Mouse (Mus musculus): ENCODE data around the gene Urah.

Urah gene

GRCm38 (mm10) chr7:140834968-140835757 is at the start of gene Urah:
Urah (plus strand) TSS chr7:140835018.
- in situ Hi-C loops (cut with MboI; ENCODE audit: unreplicated experiment in 2 of 2): loop anchor here (10.0 to 25.0 kb wide), 2 partner anchors 750 to 827 kb away; partner anchors contain the start of genes Caly (in 1 of the 2) and Muc6 (in 1 of the 2)

GRCm38 (mm10) chr7:140787406-140788052 is 47.3 kb upstream of the Urah start, which contains the start of gene Syce1:
Syce1 (minus strand) TSS chr7:140787852.
- in situ Hi-C loops (cut with MboI; ENCODE audit: unreplicated experiment in 2 of 2): loop anchor here (25.0 kb wide), 2 partner anchors 625 to 825 kb away; partner anchors contain the start of genes Olfr522 (in 1 of the 2), Olfr523 (in 1 of the 2) and Sprn (in 1 of the 2)

- in situ Hi-C loops (cut with MboI; ENCODE audit: unreplicated experiment in 2 of 2): loop anchor here (25.0 kb wide), 2 partner anchors 626 to 826 kb away; partner anchors contain the start of genes Olfr522 (in 1 of the 2), Olfr523 (in 1 of the 2) and Sprn (in 1 of the 2)
These were observed 46.8 kb upstream of the Urah start for GRCm38 (mm10) chr7:140788053-140788435.

GRCm38 (mm10) chr7:140793541-140793940 is 41.3 kb upstream of the Urah start:
- in situ Hi-C loops (cut with MboI; ENCODE audit: unreplicated experiment in 2 of 2): loop anchor here (25.0 kb wide), 2 partner anchors 631 to 831 kb away; partner anchors contain the start of genes Olfr522 (in 1 of the 2), Olfr523 (in 1 of the 2) and Sprn (in 1 of the 2)

- in situ Hi-C loops (cut with MboI; ENCODE audit: unreplicated experiment in 2 of 2): loop anchor here (25.0 kb wide), 2 partner anchors 635 to 835 kb away; partner anchors contain the start of genes Olfr522 (in 1 of the 2), Olfr523 (in 1 of the 2) and Sprn (in 1 of the 2)
These were observed 37.2 kb upstream of the Urah start for GRCm38 (mm10) chr7:140797619-140798018.

- in situ Hi-C loops (cut with MboI; ENCODE audit: unreplicated experiment in 2 of 2): loop anchor here (25.0 kb wide), 2 partner anchors 636 to 836 kb away; partner anchors contain the start of genes Olfr522 (in 1 of the 2), Olfr523 (in 1 of the 2) and Sprn (in 1 of the 2)
These were observed 36.6 kb upstream of the Urah start for GRCm38 (mm10) chr7:140798212-140798611.

GRCm38 (mm10) chr7:140802629-140803028 is 32.2 kb upstream of the Urah start:
- in situ Hi-C loops (cut with MboI; ENCODE audit: unreplicated experiment in 2 of 2): no loop called here

DNA sequence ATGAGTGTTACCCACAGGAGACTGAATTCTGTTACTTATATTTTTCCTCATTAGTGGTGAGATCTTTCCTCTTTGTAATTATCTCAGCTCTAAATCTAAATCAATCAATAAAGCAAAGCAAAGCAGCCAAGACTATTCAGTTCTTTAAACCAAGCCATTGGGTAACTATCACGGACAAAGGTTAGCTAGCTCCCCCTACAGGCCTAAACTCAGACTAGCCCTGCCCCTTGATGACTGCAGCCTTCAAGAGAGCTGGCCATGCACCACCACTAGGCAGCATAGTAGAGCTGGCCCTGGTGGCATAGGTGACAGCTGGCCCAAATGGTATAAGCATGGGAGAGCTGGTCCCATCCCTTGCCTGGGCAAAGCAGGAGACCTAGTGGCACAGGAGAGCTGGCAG is 29.1 kb upstream of the Urah start:
- in situ Hi-C loops (cut with MboI; ENCODE audit: unreplicated experiment in 2 of 2): no loop called here

DNA sequence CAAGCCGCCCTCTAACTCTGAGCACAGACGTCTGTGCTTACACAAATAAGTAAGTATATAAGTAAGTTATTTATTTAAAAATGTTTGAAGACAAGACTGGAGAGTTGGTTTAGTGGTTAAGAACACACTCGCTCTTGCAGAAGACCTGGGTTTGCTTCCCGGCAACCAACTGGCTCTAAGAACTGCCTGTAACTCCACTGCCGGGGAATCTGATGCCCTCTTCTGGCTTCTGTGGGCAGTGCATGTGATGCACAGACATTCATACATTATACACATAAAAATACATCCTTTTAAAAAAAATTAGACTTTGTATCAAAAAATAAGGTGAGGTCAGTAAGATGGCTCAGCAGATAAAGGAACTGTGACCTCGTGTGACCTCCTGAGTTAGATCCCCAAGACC is 24.3 kb upstream of the Urah start:
- in situ Hi-C loops (cut with MboI; ENCODE audit: unreplicated experiment in 2 of 2): no loop called here

DNA sequence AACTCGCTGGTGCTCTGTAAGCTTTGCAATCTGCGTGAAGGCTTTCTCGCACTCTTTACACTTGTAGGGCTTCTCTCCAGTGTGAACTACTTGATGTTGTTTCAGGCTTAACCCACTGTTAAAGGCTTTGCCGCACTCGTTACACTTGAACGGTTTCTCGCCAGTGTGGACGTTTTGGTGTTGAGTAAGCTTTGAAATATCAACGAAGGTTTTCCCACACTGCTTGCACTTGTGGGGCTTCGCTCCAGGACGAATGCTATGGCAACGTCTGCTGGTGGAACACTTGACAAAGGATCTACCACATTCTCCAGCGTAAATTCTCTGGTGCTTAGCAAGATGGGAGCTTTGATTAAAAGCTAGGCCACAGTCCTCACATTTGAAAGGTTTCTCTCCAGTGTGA is 23.1 kb upstream of the Urah start:
- in situ Hi-C loops (cut with MboI; ENCODE audit: unreplicated experiment in 2 of 2): no loop called here

- in situ Hi-C loops (cut with MboI; ENCODE audit: unreplicated experiment in 2 of 2): no loop called here
These were observed 22.0 kb upstream of the Urah start for GRCm38 (mm10) chr7:140812850-140813249.

DNA sequence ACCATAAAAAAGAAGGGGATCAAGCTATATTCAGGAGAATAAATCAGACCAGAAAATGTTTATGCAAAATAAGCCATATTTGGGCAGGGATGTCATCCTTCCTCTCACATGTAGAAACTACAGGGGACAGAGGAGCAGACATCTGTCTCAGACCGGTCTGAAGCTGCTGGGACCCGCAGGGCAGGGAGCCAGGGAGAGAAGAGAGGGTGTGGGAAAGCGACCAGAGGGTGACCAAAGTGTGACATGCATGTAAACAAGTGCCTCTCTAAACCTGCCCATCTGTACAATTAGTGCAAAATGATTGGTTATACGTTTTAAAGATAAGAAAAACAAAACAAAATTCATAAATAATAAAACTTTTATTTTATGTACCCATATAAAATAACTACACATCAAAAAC is 14.6 kb upstream of the Urah start:
- in situ Hi-C loops (cut with MboI; ENCODE audit: unreplicated experiment in 2 of 2): no loop called here

GRCm38 (mm10) chr7:140821305-140821652 is 13.5 kb upstream of the Urah start:
- in situ Hi-C loops (cut with MboI; ENCODE audit: unreplicated experiment in 2 of 2): no loop called here

DNA sequence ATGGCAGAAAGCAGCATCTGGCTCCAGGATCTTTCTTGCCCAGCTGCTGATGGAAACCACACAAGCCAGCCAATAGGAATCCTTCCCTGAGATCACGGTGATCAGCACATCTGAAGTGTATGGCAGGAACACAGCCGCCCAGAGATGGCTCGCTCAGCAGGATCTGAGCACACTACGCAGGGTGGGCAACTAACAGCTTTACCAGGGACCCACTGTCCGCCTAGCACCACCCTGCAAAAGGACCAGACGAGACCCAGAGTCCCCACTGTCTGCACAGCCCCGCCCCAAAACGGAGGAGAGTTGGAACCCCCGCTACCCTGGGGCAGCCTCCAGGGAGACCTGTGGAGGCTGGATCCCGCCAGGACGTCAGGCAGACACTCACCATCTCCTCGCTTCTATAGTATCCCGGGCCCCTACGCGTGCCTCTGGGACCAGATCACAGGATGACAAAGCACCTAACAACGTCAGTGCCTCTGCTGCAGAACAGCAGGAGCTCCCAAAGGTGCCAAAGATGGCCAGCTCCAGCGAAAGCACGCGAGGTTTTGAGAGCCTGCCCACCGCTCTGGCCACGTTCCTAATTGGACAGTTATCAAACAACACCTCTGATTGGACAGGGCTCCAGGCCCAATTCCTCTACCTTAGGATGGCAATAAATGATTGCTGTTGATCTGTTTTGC is 13.0 kb upstream of the Urah start, which contains the start of gene Zfp941:
Zfp941 (minus strand) TSS at position 526 of the 677 bp plus-strand sequence.
- in situ Hi-C loops (cut with MboI; ENCODE audit: unreplicated experiment in 2 of 2): no loop called here

- in situ Hi-C loops (cut with MboI; ENCODE audit: unreplicated experiment in 2 of 2): no loop called here
These were observed 12.1 kb upstream of the Urah start for GRCm38 (mm10) chr7:140822731-140823130.

DNA sequence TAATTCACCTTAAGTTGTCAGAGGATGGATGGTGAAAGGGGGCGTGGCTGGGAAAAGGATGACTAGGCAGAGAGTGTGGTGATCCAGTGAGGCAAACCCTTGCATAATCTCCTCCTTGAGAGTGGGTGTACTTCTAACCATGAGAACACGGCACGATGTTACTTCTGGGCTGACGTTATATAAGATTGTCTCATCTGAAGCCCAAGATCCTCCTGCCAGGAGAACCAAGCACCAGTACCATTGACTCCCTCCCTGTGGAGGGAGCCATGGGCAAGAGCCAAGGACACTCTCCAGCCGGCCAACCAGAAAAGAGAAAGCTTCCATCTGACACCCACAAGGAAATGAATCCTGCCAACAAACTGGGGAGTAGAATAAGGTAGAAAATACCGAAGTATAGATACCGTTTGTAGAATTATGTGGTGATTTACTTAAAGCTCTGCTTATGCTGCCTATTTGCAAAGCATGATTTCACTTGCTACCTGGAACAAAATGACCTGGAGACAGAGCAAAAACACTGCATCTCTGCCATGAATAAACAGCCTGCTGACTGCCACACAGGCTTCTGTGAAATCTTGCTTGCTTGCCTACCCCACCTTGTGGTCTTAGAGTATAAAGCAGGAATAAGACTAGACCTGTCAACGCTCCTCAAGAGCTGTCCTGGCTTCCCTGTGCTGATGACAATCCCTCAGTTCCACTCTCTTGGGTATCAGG is 6.5 kb upstream of the Urah start:
- in situ Hi-C loops (cut with MboI; ENCODE audit: unreplicated experiment in 2 of 2): loop anchor here in 1 of 2 experiments (5.0 to 25.0 kb wide), 2 partner anchors 746 to 834 kb away; partner anchors contain the start of genes Caly and Muc6

- in situ Hi-C loops (cut with MboI; ENCODE audit: unreplicated experiment in 2 of 2): loop anchor here (10.0 to 25.0 kb wide), 2 partner anchors 747 to 831 kb away; partner anchors contain the start of genes Caly (in 1 of the 2) and Muc6 (in 1 of the 2)
These were observed 3.4 kb upstream of the Urah start for GRCm38 (mm10) chr7:140831447-140831846.

GRCm38 (mm10) chr7:140833341-140833740 is 1.5 kb upstream of the Urah start:
- in situ Hi-C loops (cut with MboI; ENCODE audit: unreplicated experiment in 2 of 2): loop anchor here (10.0 to 25.0 kb wide), 2 partner anchors 749 to 829 kb away; partner anchors contain the start of genes Caly (in 1 of the 2) and Muc6 (in 1 of the 2)

DNA sequence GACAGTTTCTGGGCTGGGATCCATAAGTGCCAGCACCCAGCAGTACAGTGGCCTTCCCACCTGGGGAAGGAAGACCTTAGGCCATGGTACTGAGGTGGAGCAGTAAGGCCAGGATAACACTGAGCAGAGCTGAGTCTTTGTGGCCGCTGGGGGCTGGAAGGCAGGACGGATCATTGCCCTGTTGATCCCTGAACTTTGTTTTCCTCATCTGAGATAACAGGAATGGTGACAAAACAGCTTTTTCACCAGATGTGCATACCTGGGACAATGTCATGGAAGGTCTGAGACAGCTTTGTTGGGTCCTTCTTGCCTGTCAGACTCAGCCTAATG is 905 bp downstream of the Urah start:
- in situ Hi-C loops (cut with MboI; ENCODE audit: unreplicated experiment in 2 of 2): loop anchor here (10.0 to 25.0 kb wide), 2 partner anchors 751 to 827 kb away; partner anchors contain the start of genes Caly (in 1 of the 2) and Muc6 (in 1 of the 2)

All from v-Abl transformed pro-B cells (cell line).